Mouse (Mus musculus) layer of hippocampus, adult 8-10 months (tissue): ENCODE data around the gene Rab11fip3. TPM values are rescaled to one million over a fixed set of nuclear protein-coding genes. Genes with fewer than 3 reads are reported as not detected.
"Not testable (repeated sequence)": the region's sequence is repeated elsewhere in the genome, so short reads cannot be mapped to it uniquely, and the experiment has no call there.

Experiments
- DNase-seq, 2 experiments: peaks; one replicate each; pipeline ENCODE4 v3.0.0; 2022; ENCODE audit warnings: low spot score in 2 of 2
- total RNA-seq, 4 experiments: library from RNA; stranded (reverse); gene quantifications; 2 replicates each; pipeline ENCODE4 v1.2.4; 2022

The Rab11fip3 gene
- total RNA-seq, 4 experiments from 2014 or later: 96.5 to 113 (median 102) TPM

DNA sequence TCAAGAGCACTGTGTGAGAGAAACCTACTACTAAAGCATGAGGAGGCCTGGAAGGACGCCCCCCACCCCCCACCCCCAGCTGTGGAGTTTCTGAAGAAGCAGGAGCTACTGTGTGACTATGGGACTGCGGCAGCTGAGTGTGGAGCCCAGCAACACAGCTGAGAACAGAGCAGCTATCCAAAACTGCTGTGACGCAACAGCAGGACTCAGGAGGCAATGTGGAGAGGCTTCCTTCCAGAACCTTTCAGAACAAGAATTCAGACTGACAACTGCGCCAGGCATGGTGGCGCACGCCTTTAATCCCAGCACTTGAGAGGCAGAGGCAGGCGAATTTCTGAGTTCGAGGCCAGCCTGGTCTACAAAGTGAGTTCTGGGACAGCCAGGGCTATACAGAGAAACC is 28.6 kb downstream of the Rab11fip3 start:
- not testable (repeated sequence) for DNase-seq

- DNase-seq: no peak
Observed at GRCm38 (mm10) chr17:26032037-26032436, 37.3 kb downstream of the Rab11fip3 start.

DNA sequence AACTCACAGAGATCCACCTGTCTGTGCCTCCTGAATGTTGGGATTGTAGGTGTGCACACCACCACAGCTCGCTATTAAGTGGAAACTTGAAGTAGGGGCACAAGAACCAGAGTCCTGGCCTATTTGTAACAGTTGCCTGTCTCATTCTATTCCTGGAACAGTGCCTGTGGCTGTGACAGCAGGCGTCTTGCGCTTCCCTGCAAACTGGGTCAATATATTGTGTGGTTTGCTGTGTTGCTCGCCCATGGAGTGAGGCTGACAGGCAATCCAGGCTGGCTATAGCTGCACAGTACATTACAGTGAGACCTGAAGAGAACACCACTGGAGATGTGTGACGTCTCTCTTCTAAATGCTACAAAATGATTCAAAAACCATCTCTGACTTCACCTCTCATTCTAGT is 37.8 kb downstream of the Rab11fip3 start:
- no peak for DNase-seq

DNA sequence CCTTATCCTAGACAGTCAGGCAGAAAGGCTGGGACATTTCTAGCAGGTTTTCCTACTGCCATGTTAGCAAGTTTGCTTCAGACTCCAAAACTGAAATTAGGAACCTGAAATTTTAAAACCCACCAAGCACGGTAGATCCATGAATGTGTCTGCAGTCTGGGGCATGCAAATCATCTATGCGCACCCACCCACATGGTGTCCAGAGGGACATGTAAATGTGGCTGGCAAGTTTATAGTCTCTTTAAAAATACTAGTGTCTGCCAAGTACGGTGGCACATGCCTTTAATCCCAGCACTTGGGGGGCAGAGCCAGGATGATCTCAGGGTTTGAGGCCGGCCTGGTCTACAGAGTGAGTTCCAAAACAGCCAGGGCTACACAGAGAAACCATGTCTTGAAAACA is 41.1 kb downstream of the Rab11fip3 start:
- no peak for DNase-seq

GRCm38 (mm10) chr17:26024674-26025073 is 44.7 kb downstream of the Rab11fip3 start:
- DNase-seq: no peak

DNA sequence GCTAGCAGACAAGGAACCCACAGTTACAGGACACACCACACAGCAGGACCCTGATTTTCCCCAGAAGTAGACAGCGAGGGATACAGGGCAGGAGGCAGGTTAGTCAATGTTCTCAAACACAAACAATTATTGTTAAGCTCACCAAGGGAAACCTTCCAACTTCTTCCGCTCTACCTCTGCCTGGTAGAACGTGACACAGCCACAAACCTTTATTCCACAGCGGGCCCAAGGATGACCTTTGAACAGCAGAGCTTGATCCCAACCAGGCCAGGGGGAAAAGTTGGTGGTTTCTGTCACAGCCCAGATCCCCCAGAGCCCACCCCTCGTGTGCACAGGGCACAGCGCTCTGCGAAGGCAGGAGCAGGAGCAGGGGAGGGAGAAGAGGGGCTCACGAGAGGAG is 45.4 kb downstream of the Rab11fip3 start:
- DNase-seq: no peak

DNA sequence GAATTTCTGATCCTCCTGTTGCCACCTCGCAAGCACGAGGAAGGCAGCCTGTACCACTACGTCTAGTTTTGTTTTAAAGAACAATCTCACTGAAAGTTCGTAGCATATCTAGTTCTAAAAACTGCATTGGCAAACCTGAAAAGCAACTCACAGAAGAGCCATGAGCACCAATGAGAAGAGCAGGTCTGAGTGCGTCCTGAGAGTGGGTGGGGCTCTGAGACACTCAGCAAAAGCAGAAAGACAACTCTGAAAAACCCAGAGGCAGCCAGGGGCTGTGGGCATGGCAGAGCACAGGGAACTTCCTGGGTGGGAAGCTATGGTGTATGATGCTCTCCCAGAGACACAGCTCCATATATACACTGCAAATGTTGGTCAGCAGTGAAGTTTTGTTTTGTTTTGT is 46.2 kb downstream of the Rab11fip3 start:
- no peak for DNase-seq

- no peak for DNase-seq
Observed at GRCm38 (mm10) chr17:26021728-26022341, 47.5 kb downstream of the Rab11fip3 start.

- no peak for DNase-seq
Observed at GRCm38 (mm10) chr17:26020848-26021347, 48.5 kb downstream of the Rab11fip3 start.

GRCm38 (mm10) chr17:26018388-26018787 is 51.0 kb downstream of the Rab11fip3 start:
- no peak for DNase-seq

GRCm38 (mm10) chr17:26017949-26018348 is 51.4 kb downstream of the Rab11fip3 start:
- DNase-seq: no peak

DNA sequence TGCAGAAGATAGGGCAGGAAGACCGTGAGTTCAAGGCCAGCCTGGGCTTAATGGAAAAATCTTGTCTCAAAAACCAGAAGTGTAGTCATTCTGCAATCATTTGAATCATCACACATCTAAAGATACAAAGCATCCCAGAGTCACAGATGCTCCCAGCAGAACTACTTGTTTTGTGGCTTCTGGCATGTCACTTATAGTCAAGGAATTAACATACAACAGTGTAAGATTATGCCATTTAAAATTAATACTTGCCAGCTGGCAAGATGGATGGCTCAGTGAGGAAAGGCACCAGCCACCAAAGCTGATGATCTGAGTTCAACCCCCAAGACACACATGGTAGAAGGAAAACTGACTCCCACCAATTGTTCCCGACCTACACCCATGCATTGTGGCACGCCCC is 52.3 kb downstream of the Rab11fip3 start:
- DNase-seq: no peak

DNA sequence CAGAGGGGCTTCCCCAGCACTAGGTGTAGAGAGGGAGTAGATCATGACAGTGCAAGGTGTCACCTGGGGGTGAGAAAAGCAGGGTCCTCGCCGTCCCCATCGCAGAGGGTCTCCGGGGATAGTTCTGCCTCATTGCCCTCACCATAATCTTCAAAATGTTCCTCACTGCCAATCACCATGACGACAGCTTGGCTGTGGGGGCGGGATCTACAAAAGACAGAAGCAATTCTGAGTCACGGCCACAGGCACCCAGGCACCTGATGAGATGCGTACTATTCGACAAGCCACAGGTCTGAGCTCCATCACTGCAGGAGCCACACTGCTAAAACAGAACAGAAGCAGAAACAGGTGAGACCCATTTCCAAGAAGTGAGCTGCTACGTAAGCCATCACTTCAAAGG is 55.6 kb downstream of the Rab11fip3 start:
- DNase-seq: peak; percentile 72 to 77

- peak in 1 of 2 experiments; percentile 61 for DNase-seq
Observed at GRCm38 (mm10) chr17:26011841-26012460, 57.4 kb downstream of the Rab11fip3 start.

GRCm38 (mm10) chr17:26009540-26009939 is 59.8 kb downstream of the Rab11fip3 start:
- DNase-seq: peak; percentile 69 to 89

DNA sequence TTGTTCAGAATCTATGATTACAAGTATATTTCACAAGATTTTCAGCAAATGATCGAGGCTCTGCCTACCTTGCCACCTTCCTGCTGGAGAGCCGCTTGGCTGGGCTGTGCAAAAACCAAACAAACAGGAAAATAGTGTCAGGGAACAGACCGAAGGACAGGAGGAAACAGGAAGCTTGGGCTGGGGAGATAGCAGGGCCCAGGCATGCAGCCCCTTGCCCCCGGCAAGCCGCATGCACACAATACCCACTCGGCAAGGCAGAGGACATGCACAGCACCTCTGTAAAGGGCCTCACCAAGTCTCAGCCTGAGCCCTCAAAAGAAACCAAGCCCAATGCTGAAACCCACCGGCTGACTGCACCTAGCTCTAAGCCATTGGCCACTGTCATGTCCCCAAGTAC is 60.6 kb downstream of the Rab11fip3 start:
- no peak for DNase-seq

GRCm38 (mm10) chr17:26008331-26008730 is 61.0 kb downstream of the Rab11fip3 start:
- no peak for DNase-seq

- DNase-seq: no peak
Observed at GRCm38 (mm10) chr17:26007646-26008045, 61.7 kb downstream of the Rab11fip3 start.

DNA sequence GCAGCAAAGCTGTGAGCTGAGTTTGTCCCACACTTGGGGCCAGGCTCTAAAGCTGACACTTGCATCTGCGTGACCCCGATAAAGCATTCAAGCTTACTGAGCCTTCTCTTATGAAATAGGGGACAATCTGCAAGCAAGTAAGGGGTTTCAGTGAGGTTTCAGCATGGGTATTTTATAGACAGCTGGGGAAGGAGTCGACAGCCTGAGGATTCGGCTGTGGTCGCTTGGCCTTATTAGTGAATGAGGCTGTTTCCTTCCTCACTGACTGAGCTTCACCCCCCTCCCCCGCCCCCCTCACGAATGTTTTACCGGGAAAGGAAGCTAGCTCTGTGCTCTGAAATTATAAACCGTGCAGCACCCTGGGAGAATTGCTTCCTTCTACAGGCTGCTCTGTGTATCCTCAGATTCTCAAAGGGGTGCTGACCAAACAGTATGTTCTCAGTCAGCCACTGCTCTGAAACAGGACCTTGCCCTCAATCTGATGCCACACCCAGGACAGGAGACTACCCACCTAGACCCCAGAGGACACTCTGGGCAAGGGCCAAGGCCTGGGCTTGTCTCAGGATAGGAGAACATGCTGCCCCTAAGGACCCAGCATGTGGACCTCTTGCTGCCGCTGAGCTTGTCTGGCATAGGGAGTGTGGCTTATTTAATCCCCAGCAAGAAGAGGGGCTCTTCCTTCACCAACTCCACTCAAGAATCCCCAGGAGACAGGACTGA is 63.5 kb downstream of the Rab11fip3 start:
- DNase-seq: no peak

DNA sequence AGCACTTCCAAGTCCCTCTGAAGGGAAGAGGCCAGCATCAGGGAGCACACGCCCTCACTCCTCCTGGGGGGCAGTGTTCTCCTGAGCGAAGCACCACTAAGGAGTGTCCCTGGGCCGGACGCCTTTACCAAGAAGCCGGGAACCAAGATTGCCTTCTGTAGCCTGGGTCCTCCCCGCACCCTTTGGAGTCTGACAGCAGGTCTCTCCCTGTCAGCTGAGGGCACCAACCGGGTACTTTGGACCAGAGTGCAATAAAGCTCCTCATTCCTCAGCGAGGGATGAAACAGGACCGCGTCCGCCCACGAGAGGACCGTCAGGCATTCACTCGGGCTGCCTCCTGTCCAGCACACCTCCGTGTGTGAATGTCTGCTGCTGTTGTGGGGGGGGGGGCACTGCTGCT is 64.6 kb downstream of the Rab11fip3 start:
- no peak for DNase-seq

DNA sequence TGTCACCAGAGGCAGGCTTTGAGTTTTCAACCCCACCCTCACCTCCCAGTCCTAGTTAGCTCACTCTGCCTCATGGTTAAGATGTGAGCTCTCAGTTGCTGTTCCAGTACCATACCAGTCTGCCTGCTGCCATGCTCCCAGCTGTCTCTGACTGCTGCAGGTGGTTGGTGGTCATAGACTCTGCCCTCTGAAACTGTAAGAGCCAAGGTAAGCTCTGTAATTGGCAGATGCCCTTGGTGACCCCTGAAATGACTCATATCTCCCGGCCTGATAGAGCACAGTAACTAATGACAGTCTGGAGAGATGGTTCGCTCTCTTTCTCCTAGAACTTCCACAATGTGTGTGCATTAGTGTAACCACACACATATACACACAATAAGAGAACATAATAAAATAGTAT is 65.5 kb downstream of the Rab11fip3 start:
- DNase-seq: no peak

DNA sequence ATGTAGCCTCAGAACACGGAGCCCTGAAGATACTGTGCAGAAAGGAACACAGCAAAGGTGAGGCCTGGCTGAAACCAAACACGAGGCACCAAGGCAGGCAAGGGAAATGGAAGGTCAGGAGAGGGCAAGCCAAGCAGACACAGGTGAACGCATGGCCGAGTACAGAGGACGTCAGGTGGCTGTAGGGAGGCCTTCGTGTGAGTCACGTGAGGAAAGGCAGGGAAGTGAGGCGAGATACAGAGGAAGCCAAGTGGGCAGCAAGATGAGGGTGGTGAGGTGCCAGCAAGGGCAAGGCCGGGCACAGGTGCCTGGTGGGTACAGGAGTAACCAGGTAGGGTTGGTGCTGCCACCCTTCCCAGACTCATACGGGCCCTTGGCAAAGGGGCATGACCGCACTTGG is 70.9 kb downstream of the Rab11fip3 start:
- no peak for DNase-seq

GRCm38 (mm10) chr17:25993489-25993888 is 75.9 kb downstream of the Rab11fip3 start:
- DNase-seq: no peak
